Mouse (Mus musculus) macrophage (primary cell): ENCODE measurements around the gene Cops7a. TPM values are rescaled to one million over a fixed set of nuclear protein-coding genes. Genes with fewer than 3 reads are reported as not detected.

Experiments used
- H3K27ac ChIP-seq: fragments of 350-480 bp; formaldehyde crosslinking; 2 replicates; pipeline ENCODE4 v1.9.0; 2021
- H3K36me3 ChIP-seq: fragments of 350-480 bp; formaldehyde crosslinking; 2 replicates; pipeline ENCODE4 v1.9.0; 2021; ENCODE audit errors: inconsistent target
- H3K4me3 ChIP-seq: fragments of 350-480 bp; formaldehyde crosslinking; 2 replicates; pipeline ENCODE4 v1.9.0; 2021; ENCODE audit errors: inconsistent target
- H3K79me2 ChIP-seq: fragments of 350-480 bp; formaldehyde crosslinking; 2 replicates; pipeline ENCODE4 v1.9.0; 2021; ENCODE audit errors: inconsistent target
- WGBS: methylation state at CpG from one replicate; pipeline ENCODE4 v1.1.7; 2026; ENCODE audit warnings: inconsistent platforms; ENCODE audit not compliant: missing documents; 5-methylcytosine and 5-hydroxymethylcytosine counted together
- polyA plus RNA-seq: library from polyadenylated mRNA; stranded (reverse); fragments of 250-400 nt; gene quantifications from 3 replicates; pipeline ENCODE4 v1.2.4, GENCODE M21; 2018; ENCODE audit warnings: inconsistent platforms
- total RNA-seq, 78 experiments: library from RNA; depleted of rRNA; stranded (reverse); fragments of 250-400 nt; gene quantifications; 1 replicate in 9 of 78; 2 replicates in 24 of 78; 3 replicates in 43 of 78; 4 replicates in 2 of 78; pipeline ENCODE4 v1.2.4; 2018; ENCODE audit warnings: inconsistent platforms in 56 of 78

The Cops7a gene
- 100 to 1,000 TPM in 1 of 26 experiments, 10 to 100 TPM in 25; 24.7 to 101 (median 50.8) TPM for total RNA-seq (2018; cell fraction: chromatin; rRNA removed)
- 10 to 100 TPM; 33.2 to 68.8 (median 54.0) TPM for total RNA-seq (2018; cell fraction: cytosol; rRNA removed)
- 100 to 1,000 TPM in 2 of 26 experiments, 10 to 100 TPM in 24; 30.0 to 119 (median 56.0) TPM for total RNA-seq (2018; cell fraction: nucleus; rRNA removed)
- 42.8 to 68.7 TPM (median 51.4 TPM) in 3 replicates for polyA plus RNA-seq

GRCm38 (mm10) chr6:124965088-124965719, at the start of gene Cops7a:
TSS of gene Cops7a (minus strand) at chr6:124965538.
- peaks cover 21% of the 10 kb centered on the region for H3K36me3 ChIP-seq

GRCm38 (mm10) chr6:125009181-125010073, 44.1 kb upstream of the Cops7a start:
- Histone ChIP-seq H3K4me3 (peak overlapping the region; percentile 74), H3K27ac (peak overlapping the region; percentile 96), H3K36me3 (peaks cover 32% of the 10 kb centered on the region), H3K79me2 (peaks cover 44% of the 10 kb centered on the region)
- WGBS, result under 1% methylated on average over 28 of the region's 78 CpGs

More at GRCm38 (mm10) chr6:124965088-124965719, at the start of gene Cops7a:
- H3K79me2 ChIP-seq, result peaks cover 33% of the 10 kb centered on the region
- peak within 1 kb of the TSS; percentile 95 for H3K27ac ChIP-seq
- 2% methylated on average over 58 of the region's 68 CpGs for WGBS
- peak within 1 kb of the TSS; percentile 85 for H3K4me3 ChIP-seq

- Histone ChIP-seq H3K4me3 (peak within 1 kb of the TSS; percentile 74), H3K79me2 (peaks cover 39% of the 10 kb centered on the region), H3K36me3 (peaks cover 28% of the 10 kb centered on the region), H3K27ac (peak within 1 kb of the TSS; percentile 96)
- WGBS, result 0% methylated on average over 3 of the region's 3 CpGs
Measured at GRCm38 (mm10) chr6:125009129-125009180, 43.6 kb upstream of the Cops7a start, which contains the start of gene Zfp384. TSS of gene Zfp384 (plus strand) at chr6:125009145.

GRCm38 (mm10) chr6:125008586-125009128, 43.3 kb upstream of the Cops7a start:
- Histone ChIP-seq H3K79me2 (peaks cover 36% of the 10 kb centered on the region), H3K27ac (peak overlapping the region; percentile 79), H3K36me3 (peaks cover 25% of the 10 kb centered on the region), H3K4me3 (peak overlapping the region; percentile 70)
- under 1% methylated on average over 29 of the region's 34 CpGs for WGBS

GRCm38 (mm10) chr6:125008060-125008459, 42.7 kb upstream of the Cops7a start:
- WGBS, result 52% methylated on average over 13 of the region's 13 CpGs
- peaks cover 30% of the 10 kb centered on the region for H3K79me2 ChIP-seq
- peaks cover 19% of the 10 kb centered on the region; the same call in 1 of the 2 replicates for H3K36me3 ChIP-seq
- H3K27ac ChIP-seq, result peak overlapping the region; percentile 79
- H3K4me3 ChIP-seq, result peak overlapping the region; percentile 70

GRCm38 (mm10) chr6:125005086-125005485, 39.7 kb upstream of the Cops7a start:
- H3K79me2 ChIP-seq, result peaks cover under 1% of the 10 kb centered on the region; the same call in 1 of the 2 replicates
- H3K36me3 ChIP-seq, result no peaks in the 10 kb centered on the region
- no peak overlapping the region for H3K27ac ChIP-seq
- H3K4me3 ChIP-seq, result no peak overlapping the region
- 70% methylated on average over 3 of the region's 3 CpGs for WGBS

GRCm38 (mm10) chr6:125003706-125004105, 38.4 kb upstream of the Cops7a start:
- WGBS, result 71% methylated on average over 3 of the region's 3 CpGs
- Histone ChIP-seq H3K4me3 (no peak overlapping the region), H3K36me3 (no peaks in the 10 kb centered on the region), H3K79me2 (no peaks in the 10 kb centered on the region), H3K27ac (no peak overlapping the region)

- WGBS, result 67% methylated on average over 7 of the region's 10 CpGs
- Histone ChIP-seq H3K36me3 (no peaks in the 10 kb centered on the region), H3K27ac (no peak overlapping the region), H3K4me3 (no peak overlapping the region), H3K79me2 (no peaks in the 10 kb centered on the region)
Measured at GRCm38 (mm10) chr6:124999546-124999945, 34.2 kb upstream of the Cops7a start.

- Histone ChIP-seq H3K36me3 (no peaks in the 10 kb centered on the region), H3K79me2 (no peaks in the 10 kb centered on the region), H3K27ac (no peak overlapping the region), H3K4me3 (no peak overlapping the region)
- WGBS, result 76% methylated on average over 11 of the region's 14 CpGs
Measured at GRCm38 (mm10) chr6:124999091-124999490, 33.8 kb upstream of the Cops7a start.

GRCm38 (mm10) chr6:124998066-124998465, 32.7 kb upstream of the Cops7a start:
- Histone ChIP-seq H3K4me3 (no peak overlapping the region), H3K27ac (no peak overlapping the region)

GRCm38 (mm10) chr6:124996551-124997501, 31.5 kb upstream of the Cops7a start, which contains the start of gene Pianp:
TSS of gene Pianp (plus strand) at chr6:124996694.
- Histone ChIP-seq H3K79me2 (no peaks in the 10 kb centered on the region), H3K36me3 (no peaks in the 10 kb centered on the region), H3K4me3 (peak within 1 kb of the TSS; percentile 10; the same call in 1 of the 2 replicates), H3K27ac (no peak within 1 kb of the TSS)
- WGBS, result 2% methylated on average over 66 of the region's 78 CpGs

More at GRCm38 (mm10) chr6:124998066-124998465, 32.7 kb upstream of the Cops7a start:
- WGBS, result 8% methylated on average over 8 of the region's 8 CpGs
- Histone ChIP-seq H3K36me3 (no peaks in the 10 kb centered on the region), H3K79me2 (no peaks in the 10 kb centered on the region)

GRCm38 (mm10) chr6:124995831-124996403, 30.6 kb upstream of the Cops7a start:
- Histone ChIP-seq H3K79me2 (no peaks in the 10 kb centered on the region), H3K4me3 (no peak overlapping the region), H3K27ac (no peak overlapping the region), H3K36me3 (no peaks in the 10 kb centered on the region)
- 66% methylated on average over 8 of the region's 8 CpGs for WGBS

- Histone ChIP-seq H3K4me3 (no peak overlapping the region), H3K79me2 (no peaks in the 10 kb centered on the region), H3K36me3 (no peaks in the 10 kb centered on the region), H3K27ac (no peak overlapping the region)
- 59% methylated on average over 7 of the region's 7 CpGs for WGBS
Measured at GRCm38 (mm10) chr6:124995246-124995645, 29.9 kb upstream of the Cops7a start.
